9 mouse cellular contexts compared by ENCODE assay signal in genomic region chr16:24391901-24392300, GRCm38 (mm10). TPM values are rescaled to one million over a fixed set of nuclear protein-coding genes. Genes with fewer than 3 reads are reported as not detected.
DNase-seq lines count a peak whose midpoint lies in the region; ATAC-seq and TF ChIP-seq lines count a peak whose summit lies in the region.
"Had no signal": no experiment of that assay in that cellular context is flagged by ENCODE, and none has a peak within 500 bp of the region (broad histone marks: within the 10 kb centered on the region; RNA-seq: fewer than 3 reads in every experiment).

No protein-coding gene starts in this region.

- peak overlapping the region; percentile 100 for H3K27ac ChIP-seq in heart, embryonic 10.5 days
- no peak overlapping the region for H3K27ac ChIP-seq in heart, adult 2 months
- peak overlapping the region; percentile 100 for H3K27ac ChIP-seq in lung, embryonic 16.5 days (ENCODE audit: low read length)
- H3K27ac ChIP-seq in stomach, postnatal 0 days (replicated peaks): peak overlapping the region; percentile 100

- peak overlapping the region; percentile 78 for H3K4me2 ChIP-seq in lung, embryonic 16.5 days (ENCODE audit: low read depth, low read length)
- peak overlapping the region; percentile 78 for H3K4me2 ChIP-seq in stomach, postnatal 0 days (replicated peaks; ENCODE audit: low read depth)

- TF ChIP-seq POLR2A in heart, adult 2 months (IDR thresholded peaks at IDR 0.05; ENCODE audit: insufficient read depth, low read depth, low read length): no peak

- 0 out of 2 replicates have a peak, but pooled peaks cover 2% of the 10 kb centered on the region for H3K9me3 ChIP-seq in heart, embryonic 10.5 days
- no peaks in the 10 kb centered on the region for H3K9me3 ChIP-seq in lung, embryonic 16.5 days (ENCODE audit: control insufficient read depth, low read length)
- H3K9me3 ChIP-seq in stomach, postnatal 0 days (ENCODE audit: control insufficient read depth, low read length): no peaks in the 10 kb centered on the region
- H3K9me3 ChIP-seq: hindbrain, embryonic 15.5 days had no signal

- H3K9ac ChIP-seq in heart, adult 2 months (ENCODE audit: low read depth, low read length): no peak overlapping the region
- H3K9ac ChIP-seq in lung, embryonic 16.5 days (ENCODE audit: low read length): no peak overlapping the region
- H3K9ac ChIP-seq in stomach, postnatal 0 days (ENCODE audit: low read length): no peak overlapping the region

- DNase-seq in heart, embryonic 10.5 days (ENCODE audit: low spot score): peak; percentile 64
- DNase-seq in heart, adult 2 months: no peak
- DNase-seq in lung, postnatal 4 days: no peak
- peak; percentile 57 to 75 for DNase-seq in kidney, postnatal 36 days
- DNase-seq in stomach, postnatal 0 days (ENCODE audit: low spot score): no peak
- no peak for DNase-seq in testis, postnatal 10 days (ENCODE audit: low spot score)
- DNase-seq in left cerebral cortex, adult 18-20 months (ENCODE audit: low spot score in 2 of 2): no peak

- H3K36me3 ChIP-seq in heart, embryonic 10.5 days: no peaks in the 10 kb centered on the region
- peaks cover 4% of the 10 kb centered on the region; the same call in 1 of the 2 replicates for H3K36me3 ChIP-seq in heart, adult 2 months (ENCODE audit: control insufficient read depth, insufficient read depth, low read length)
- H3K36me3 ChIP-seq in lung, embryonic 16.5 days (ENCODE audit: control insufficient read depth, insufficient read depth, low read length): no peaks in the 10 kb centered on the region
- no peaks in the 10 kb centered on the region for H3K36me3 ChIP-seq in stomach, postnatal 0 days (ENCODE audit: control insufficient read depth, insufficient read depth, low read length)
- H3K36me3 ChIP-seq: hindbrain, embryonic 15.5 days had no signal

- intact Hi-C loops in heart, adult 2 months (cut with DNase I): loop anchor here (5.0 kb wide), 3 partner anchors 45 to 235 kb away; no protein-coding TSS in a partner anchor

- TF ChIP-seq EP300 in heart, adult 2 months (IDR thresholded peaks at IDR 0.05; ENCODE audit: insufficient read depth, low read depth, low read length): no peak
- TF ChIP-seq EP300 in stomach, postnatal 0 days (optimal IDR thresholded peaks at IDR 0.05): no peak

- H3K4me1 ChIP-seq in heart, embryonic 10.5 days: peaks cover 19% of the 10 kb centered on the region
- H3K4me1 ChIP-seq in heart, adult 2 months (ENCODE audit: control insufficient read depth, insufficient read depth, low read length): peaks cover 11% of the 10 kb centered on the region
- peaks cover 22% of the 10 kb centered on the region for H3K4me1 ChIP-seq in lung, embryonic 16.5 days (replicated peaks; ENCODE audit: control insufficient read depth, insufficient read depth, low read length)
- H3K4me1 ChIP-seq in stomach, postnatal 0 days (replicated peaks; ENCODE audit: control insufficient read depth, insufficient read depth): peaks cover 8% of the 10 kb centered on the region

- ATAC-seq in lung, embryonic 16.5 days (ENCODE audit: low read depth): no peak
- no peak for ATAC-seq in stomach, postnatal 0 days (ENCODE audit: low FRiP score, low TSS enrichment)

- H3K79me2 ChIP-seq in heart, adult 2 months (replicated peaks; ENCODE audit: control insufficient read depth, insufficient read depth, low read length): peaks cover 1% of the 10 kb centered on the region

- WGBS in heart, embryonic 10.5 days: 89% methylated on average over 7 of the region's 7 CpGs
- WGBS in heart, adult 2 months: 94% methylated on average over 7 of the region's 7 CpGs
- WGBS in lung, embryonic 16.5 days: 63% methylated on average over 7 of the region's 7 CpGs
- 84% methylated on average over 7 of the region's 7 CpGs for WGBS in stomach, postnatal 0 days

- TF ChIP-seq CTCF in heart, adult 2 months (IDR thresholded peaks at IDR 0.05): no peak
- no peak for TF ChIP-seq CTCF in stomach, postnatal 0 days (IDR thresholded peaks at IDR 0.05; ENCODE audit: low read depth)

- H3K27me3 ChIP-seq in heart, embryonic 10.5 days (ENCODE audit: insufficient read depth, poor library complexity, severe bottlenecking): no peaks in the 10 kb centered on the region
- no peaks in the 10 kb centered on the region for H3K27me3 ChIP-seq in heart, adult 2 months (ENCODE audit: control insufficient read depth, insufficient read depth, low read length)
- no peaks in the 10 kb centered on the region for H3K27me3 ChIP-seq in lung, embryonic 16.5 days (ENCODE audit: control insufficient read depth, insufficient read depth, low read depth, low read length)
- no peaks in the 10 kb centered on the region for H3K27me3 ChIP-seq in stomach, postnatal 0 days (ENCODE audit: control insufficient read depth, insufficient read depth, low read length)
- H3K27me3 ChIP-seq: hindbrain, embryonic 15.5 days had no signal

- H3K4me3 ChIP-seq in heart, embryonic 10.5 days: no peak overlapping the region
- no peak overlapping the region for H3K4me3 ChIP-seq in heart, adult 2 months
- H3K4me3 ChIP-seq in lung, embryonic 16.5 days (ENCODE audit: low read length): no peak overlapping the region; the same call in 1 of the 2 replicates
- no peak overlapping the region for H3K4me3 ChIP-seq in stomach, postnatal 0 days (ENCODE audit: low read depth, low read length)

RNA-seq across cellular contexts. Expression of gene Lpp, which starts 1.4 kb away (rescaled TPM):
- 65.1 and 67.2 TPM in 2 replicates for polyA plus RNA-seq in heart, embryonic 10.5 days (2016; fragmentation: Nextera tagmentation; extraction: Ambion mirVana)
- 10 to 100 TPM; 23.6 to 25.1 TPM for total RNA-seq in heart, adult 2 months (2021)
- 7.7 and 14.3 TPM in 2 replicates for polyA plus RNA-seq in heart, adult 2 months (2012; rRNA removed)
- 73.5 and 76.8 TPM in 2 replicates for polyA plus RNA-seq in lung, embryonic 16.5 days (2015; fragmentation: Nextera tagmentation; extraction: Ambion mirVana)
- 49.8 and 51.3 TPM in 2 replicates for polyA plus RNA-seq in stomach, postnatal 0 days (2015; fragmentation: Nextera tagmentation; extraction: Ambion mirVana)
- total RNA-seq in left cerebral cortex, adult 18-20 months (2021): 1 to 10 TPM; 5.0 to 6.2 TPM

Comparison
In these comparisons a context has a peak if more than half of its experiments do, and no peak if none do; other contexts are left out.
1. DNase-seq: peak in heart, embryonic 10.5 days (single experiment) and kidney, postnatal 36 days (2 of 2); none in heart, adult 2 months (0 of 2), lung, postnatal 4 days (0 of 2), stomach, postnatal 0 days (single experiment), testis, postnatal 10 days (single experiment) and left cerebral cortex, adult 18-20 months (0 of 2).